Mouse (Mus musculus) ES-Bruce4 (cell line): ENCODE data around the gene Gm43064.

Experiments used
- CTCF ChIP-seq: IDR thresholded peaks from one replicate; pipeline ENCODE4 v1.8.1; 2011; ENCODE audit warnings: low read depth, low read length
- EP300 ChIP-seq: IDR thresholded peaks from 2 replicates; pipeline ENCODE4 v1.6.1; 2011; ENCODE audit warnings: low read depth, low read length; ENCODE audit not compliant: insufficient read depth
- POLR2A ChIP-seq: IDR thresholded peaks from one replicate; pipeline ENCODE4 v1.8.1; 2011; ENCODE audit warnings: low read length; ENCODE audit not compliant: insufficient read depth

DNA sequence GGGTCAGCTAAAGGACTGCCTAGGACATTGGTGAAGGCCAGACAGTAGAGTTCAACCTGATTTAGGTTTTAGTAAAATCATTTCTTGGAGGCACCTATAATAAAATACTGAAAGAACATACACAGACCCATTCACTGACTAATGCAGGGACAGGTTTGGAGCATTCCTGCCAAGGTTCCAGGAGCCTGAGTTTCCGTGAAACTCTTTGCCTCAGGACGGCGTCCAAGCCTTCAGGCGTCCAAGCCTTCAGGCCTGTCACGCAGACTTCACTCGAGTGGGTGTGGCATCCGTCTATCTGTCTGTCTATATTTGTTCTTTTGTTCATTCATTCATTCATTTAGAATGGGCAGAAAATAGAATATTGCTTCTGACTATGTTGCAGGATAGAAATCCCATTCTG is 21.8 kb downstream of the Gm43064 start:
- TF ChIP-seq POLR2A = no peak
- TF ChIP-seq CTCF = no peak
- TF ChIP-seq EP300 = no peak
